Mouse (Mus musculus): ENCODE data around the gene Cenpc1.

Cenpc1 gene

GRCm38 (mm10) chr5:86065101-86065875 is at the start of gene Cenpc1:
Gene Cenpc1 (minus strand): TSS chr5:86065583.
- peak; percentile 76 to 92 for DNase-seq (ENCODE audit: low spot score in 2 of 2)

GRCm38 (mm10) chr5:86113997-86114396 is 48.6 kb upstream of the Cenpc1 start:
- DNase-seq (ENCODE audit: low spot score in 2 of 2), result no peak

DNA sequence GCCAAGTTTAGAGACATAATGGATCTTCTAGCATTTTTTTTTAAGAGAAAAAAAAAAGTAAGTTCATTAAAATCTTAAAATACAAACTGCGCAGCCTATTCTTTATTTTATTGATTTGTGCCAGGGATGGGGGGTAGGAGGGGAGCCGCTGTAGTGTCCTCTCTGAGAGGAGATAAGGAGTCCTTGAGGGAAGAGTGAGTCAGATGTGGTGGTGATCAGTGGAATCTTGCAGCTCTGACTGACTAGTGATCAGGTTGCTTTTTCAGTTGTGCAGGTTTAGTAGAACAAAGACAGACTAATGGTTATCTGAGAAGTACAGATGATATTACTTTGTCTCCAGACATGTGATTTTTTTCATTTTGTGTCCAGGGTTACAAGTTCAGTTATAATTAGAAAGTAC is 47.7 kb upstream of the Cenpc1 start:
- no peak for DNase-seq (ENCODE audit: low spot score in 2 of 2)

DNA sequence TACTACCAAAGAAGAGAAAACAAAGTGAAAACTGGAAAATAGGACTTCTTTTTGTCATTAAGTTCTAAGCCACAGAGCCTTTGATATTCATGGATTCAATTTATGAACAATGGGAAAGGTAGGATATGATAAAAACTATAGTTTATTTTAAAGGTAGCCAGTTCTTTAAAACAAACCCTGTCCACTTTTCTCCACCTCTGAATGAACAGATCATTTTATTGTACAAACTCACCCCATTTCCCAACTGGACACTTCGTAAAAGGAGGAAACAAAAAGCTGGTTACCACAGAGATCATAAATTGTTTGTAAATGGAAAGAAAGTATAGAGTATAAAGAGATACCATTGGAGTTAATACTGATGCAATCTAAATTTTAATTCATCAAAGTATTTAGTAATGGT is 45.7 kb upstream of the Cenpc1 start:
- DNase-seq (ENCODE audit: low spot score in 2 of 2), result no peak

- no peak for DNase-seq (ENCODE audit: low spot score in 2 of 2)
Observed at GRCm38 (mm10) chr5:86106610-86107009, 41.2 kb upstream of the Cenpc1 start.

DNA sequence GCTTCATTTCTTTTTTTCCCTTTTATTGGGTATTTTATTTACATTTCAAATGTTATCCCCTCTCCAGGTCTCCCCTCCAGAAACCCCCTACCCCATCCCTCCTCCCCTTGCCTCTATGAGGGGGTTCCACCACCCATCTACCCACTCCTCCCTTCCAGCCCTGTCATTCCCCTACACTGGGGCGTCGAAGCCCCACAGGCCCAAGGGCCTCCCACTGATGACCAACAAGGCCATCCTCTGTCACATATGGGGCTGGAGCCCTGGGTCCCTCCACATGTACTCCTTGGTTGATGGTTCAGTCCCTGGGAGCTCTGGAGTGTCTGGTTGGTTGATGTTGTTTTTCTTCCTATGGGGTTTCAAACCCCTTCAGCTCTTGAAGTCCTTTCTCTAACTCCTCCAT is 36.8 kb upstream of the Cenpc1 start:
- no peak for DNase-seq (ENCODE audit: low spot score in 2 of 2)

GRCm38 (mm10) chr5:86100621-86101020 is 35.2 kb upstream of the Cenpc1 start:
- DNase-seq (ENCODE audit: low spot score in 2 of 2), result no peak

DNA sequence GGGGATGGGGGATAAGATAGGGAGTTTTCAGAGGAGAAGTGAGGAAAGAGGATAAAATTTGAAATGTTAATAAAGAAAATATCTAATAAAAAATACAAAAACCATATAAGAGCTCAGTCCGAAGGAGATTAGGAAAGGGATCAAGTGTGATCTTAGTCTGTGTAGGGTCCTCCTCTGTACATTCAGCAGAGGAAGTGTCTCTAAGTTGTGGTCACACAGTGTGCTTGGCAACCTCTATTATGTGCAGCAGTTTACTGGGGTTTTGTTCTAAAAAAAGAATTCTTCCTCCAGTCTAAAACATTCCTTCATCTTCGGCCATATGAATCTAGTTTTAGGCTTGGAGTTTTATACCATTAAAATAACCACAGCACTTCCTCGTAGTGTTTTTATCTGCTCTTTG is 33.6 kb upstream of the Cenpc1 start:
- DNase-seq (ENCODE audit: low spot score in 2 of 2), result no peak

- DNase-seq (ENCODE audit: low spot score in 2 of 2), result no peak
Observed at GRCm38 (mm10) chr5:86094754-86095153, 29.4 kb upstream of the Cenpc1 start.

- no peak for DNase-seq (ENCODE audit: low spot score in 2 of 2)
Observed at GRCm38 (mm10) chr5:86086751-86087150, 21.4 kb upstream of the Cenpc1 start.

- DNase-seq (ENCODE audit: low spot score in 2 of 2), result no peak
Observed at GRCm38 (mm10) chr5:86084979-86085378, 19.6 kb upstream of the Cenpc1 start.

- DNase-seq (ENCODE audit: low spot score in 2 of 2), result no peak
Observed at GRCm38 (mm10) chr5:86083987-86084386, 18.6 kb upstream of the Cenpc1 start.

GRCm38 (mm10) chr5:86078720-86079334 is 13.4 kb upstream of the Cenpc1 start:
- DNase-seq (ENCODE audit: low spot score in 2 of 2), result no peak

DNA sequence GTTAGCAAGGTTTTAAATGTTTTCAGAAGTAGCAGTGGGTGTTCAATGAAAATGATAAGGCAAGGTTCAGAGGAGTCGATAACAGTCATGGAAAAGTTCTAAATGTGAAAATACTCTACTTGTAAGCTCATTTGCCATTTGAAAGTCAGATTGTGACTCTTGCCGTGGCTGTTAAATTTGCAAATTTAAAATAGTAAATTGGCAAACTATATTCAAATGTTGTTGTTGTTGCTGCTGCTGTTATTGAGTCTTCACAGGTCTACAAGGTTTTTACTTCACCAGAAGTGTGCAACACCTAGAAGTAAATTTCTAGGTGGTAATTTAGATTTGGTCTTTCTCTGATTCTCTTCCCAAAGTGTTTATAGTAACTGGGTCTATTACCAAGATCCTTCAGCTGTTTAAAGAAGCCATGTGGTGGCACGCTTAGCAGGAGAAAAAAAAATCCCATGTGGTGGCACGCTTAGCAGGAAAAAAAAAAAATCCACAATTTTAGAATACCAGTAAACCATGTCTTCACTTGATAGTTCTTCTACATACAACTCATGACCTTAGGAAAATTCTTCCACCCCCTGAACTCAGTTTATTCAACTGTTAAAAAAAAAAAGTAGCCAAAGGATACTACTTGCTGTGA is 7.5 kb upstream of the Cenpc1 start:
- no peak for DNase-seq (ENCODE audit: low spot score in 2 of 2)

DNA sequence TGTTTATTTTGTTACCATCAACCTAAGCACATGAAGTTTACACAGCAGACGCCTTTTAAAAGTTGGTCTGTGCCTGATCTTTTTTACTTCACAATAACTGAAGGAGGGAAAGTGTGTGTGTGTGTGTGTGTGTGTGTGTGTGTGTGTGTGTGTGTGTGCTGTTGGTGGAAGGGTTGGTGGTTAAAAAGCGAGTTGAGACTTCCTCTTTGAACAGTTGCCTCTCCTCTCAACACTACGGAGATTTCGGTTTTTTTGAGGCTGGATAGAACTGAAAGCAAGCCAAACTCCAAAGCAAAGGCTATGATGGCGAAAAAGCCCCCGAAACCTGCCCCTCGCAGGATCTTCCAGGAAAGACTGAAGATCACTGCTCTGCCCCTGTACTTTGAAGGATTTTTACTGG is 6.2 kb upstream of the Cenpc1 start, which contains the start of gene Stap1:
Stap1 (plus strand) TSS at position 209 of the 400 bp plus-strand sequence.
- DNase-seq (ENCODE audit: low spot score in 2 of 2), result no peak

DNA sequence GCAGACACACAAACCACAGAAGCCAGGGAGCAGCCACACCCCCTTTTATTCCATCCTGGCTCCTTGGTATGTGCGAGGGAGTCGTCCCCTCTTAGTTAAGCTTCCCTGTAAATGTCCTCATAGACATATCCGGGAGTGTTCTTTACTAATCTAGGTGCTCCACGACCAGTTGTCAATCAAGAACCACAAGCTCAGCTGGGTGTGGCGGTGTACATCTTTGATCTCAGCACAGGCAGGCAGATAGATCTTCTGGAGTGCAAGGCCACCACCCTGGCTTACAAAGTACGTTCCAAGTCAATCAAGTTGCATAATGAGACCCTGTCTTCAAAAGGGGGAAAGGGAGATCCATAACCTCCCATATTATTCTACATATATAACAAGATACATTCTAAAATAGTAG is 3.7 kb upstream of the Cenpc1 start:
- no peak for DNase-seq (ENCODE audit: low spot score in 2 of 2)

DNA sequence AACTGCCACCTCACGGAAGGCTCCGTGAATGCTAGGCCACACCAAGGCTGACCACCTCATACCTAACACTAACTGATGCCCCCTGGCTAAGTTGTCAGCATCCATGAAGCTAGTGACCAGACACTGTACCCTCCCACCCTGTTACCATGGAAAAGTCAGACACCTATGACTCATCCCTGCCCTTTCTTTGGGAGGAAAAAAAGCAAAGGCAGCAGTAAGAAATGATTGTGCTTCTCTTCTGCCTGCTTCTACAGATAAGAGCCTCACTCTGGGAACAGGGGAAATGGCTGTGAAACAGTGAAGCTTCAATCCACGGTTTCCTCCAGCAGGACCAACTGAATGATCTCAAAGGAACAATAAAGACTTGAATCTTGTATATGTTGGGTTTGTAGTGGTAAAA is 3.1 kb upstream of the Cenpc1 start:
- DNase-seq (ENCODE audit: low spot score in 2 of 2), result no peak

DNA sequence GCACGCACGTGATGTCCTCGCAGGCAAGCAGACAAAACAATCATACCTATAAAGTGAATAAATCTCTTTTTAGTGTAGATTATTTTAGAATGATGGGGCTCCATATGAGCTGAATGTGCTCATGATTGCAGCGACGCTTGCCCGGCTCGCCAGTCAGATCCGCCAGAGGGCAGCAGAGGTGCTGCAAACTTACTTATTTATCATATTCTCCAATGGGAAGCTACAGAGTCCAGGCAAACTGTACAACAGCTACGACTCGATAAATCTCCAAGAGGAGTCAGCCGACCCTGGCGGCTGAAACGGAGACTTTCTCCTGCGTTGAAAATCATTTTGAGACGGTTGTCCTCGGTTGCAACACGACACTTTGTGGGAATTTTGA is 1.2 kb upstream of the Cenpc1 start:
- DNase-seq (ENCODE audit: low spot score in 2 of 2), result peak; percentile 87 to 90

DNA sequence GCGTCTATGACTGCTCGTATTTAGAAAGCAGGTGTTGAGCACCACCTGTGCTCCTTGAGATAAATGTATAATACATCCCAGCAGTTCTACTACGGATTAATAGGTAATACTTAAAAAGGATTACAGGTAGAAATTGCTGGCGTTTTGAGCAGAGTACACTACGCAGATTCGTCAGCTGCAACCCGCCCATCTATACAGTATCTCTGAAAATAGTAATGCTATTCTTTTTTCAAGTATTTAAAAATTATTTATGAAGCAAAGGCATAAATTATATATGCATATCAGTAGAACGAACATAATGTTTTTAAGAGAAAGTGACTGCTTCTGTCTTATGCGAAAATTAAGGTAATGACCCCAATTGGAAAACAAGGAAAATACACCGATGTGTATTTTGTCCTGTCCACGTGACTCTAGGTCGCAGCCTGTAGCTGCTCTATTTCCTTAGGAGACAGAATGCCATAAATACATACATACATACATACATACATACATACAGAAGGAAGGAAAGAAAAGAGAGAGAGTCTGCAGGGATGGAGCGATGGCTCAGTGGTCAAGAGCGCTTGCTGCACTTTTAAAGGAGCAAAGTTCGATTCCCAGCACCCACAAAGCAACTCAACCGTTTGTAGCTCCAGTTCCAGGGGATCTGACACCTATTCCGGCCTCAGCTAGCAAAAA is 630 bp upstream of the Cenpc1 start:
- peak in 1 of 2 experiments; percentile 12 for DNase-seq (ENCODE audit: low spot score in 2 of 2)

GRCm38 (mm10) chr5:86063501-86063900 is 1.9 kb downstream of the Cenpc1 start:
- no peak for DNase-seq (ENCODE audit: low spot score in 2 of 2)

DNA sequence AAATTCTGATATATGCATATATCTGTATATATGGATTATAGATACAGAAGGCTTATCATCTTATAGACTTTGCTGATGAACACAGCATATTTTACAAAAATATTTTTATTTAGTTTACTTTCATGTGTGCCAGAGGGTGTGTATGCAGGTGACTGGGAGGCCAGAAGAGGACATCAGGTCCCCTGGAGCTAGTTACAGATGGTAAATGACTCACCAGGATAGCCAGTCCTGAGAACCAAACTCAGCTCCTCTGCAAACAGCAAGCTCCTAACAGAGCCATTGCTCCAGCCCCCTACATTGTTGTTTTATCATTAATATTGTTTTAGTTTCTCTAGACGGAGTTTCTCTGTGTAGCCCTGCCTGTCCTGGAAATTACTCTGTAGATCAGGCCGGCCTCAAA is 35.6 kb downstream of the Cenpc1 start:
- no peak for DNase-seq (ENCODE audit: low spot score in 2 of 2)
